ENCODE assay signal across 8 mouse cellular contexts in genomic region chr1:131134231-131134630, GRCm38 (mm10). TPM values are rescaled to one million over a fixed set of nuclear protein-coding genes. Genes with fewer than 3 reads are reported as not detected.
DNase-seq lines count a peak whose midpoint lies in the region; ATAC-seq and TF ChIP-seq lines count a peak whose summit lies in the region.
"Had no signal": no experiment of that assay in that cellular context is flagged by ENCODE, and none has a peak within 500 bp of the region (broad histone marks: within the 10 kb centered on the region; RNA-seq: fewer than 3 reads in every experiment).

No protein-coding gene starts in this region.

- peak overlapping the region; percentile 33; the same call in 1 of the 2 replicates for H3K4me3 ChIP-seq in testis, adult 2 months (ENCODE audit: control insufficient read depth, low read depth, low read length)
- no peak overlapping the region for H3K4me3 ChIP-seq in forebrain, postnatal 0 days (ENCODE audit: low read depth, low read length)
- no peak overlapping the region; the same call in 1 of the 2 replicates for H3K4me3 ChIP-seq in midbrain, embryonic 12.5 days

- peak; percentile 5; the same call in 1 of the 2 replicates for ATAC-seq in forebrain, postnatal 0 days
- no peak for ATAC-seq in midbrain, embryonic 12.5 days (ENCODE audit: low FRiP score, low read depth)

- no peak for TF ChIP-seq CTCF in testis, adult 2 months (IDR thresholded peaks at IDR 0.05; ENCODE audit: control insufficient read depth, insufficient read depth, insufficient replicate concordance, low read depth, low read length)
- no peak for TF ChIP-seq CTCF in forebrain, postnatal 0 days (IDR thresholded peaks at IDR 0.05; ENCODE audit: low read depth)

- peaks cover 8% of the 10 kb centered on the region for H3K4me1 ChIP-seq in testis, adult 2 months (ENCODE audit: control insufficient read depth, insufficient read depth, low read length)
- H3K4me1 ChIP-seq in forebrain, postnatal 0 days (ENCODE audit: insufficient read depth) = peaks cover 5% of the 10 kb centered on the region; the same call in 1 of the 2 replicates
- H3K4me1 ChIP-seq in midbrain, embryonic 12.5 days = peaks cover 37% of the 10 kb centered on the region

- no peak for DNase-seq in testis, postnatal 10 days (ENCODE audit: low spot score)
- peak; percentile 52 for DNase-seq in forebrain, postnatal 0 days
- no peak for DNase-seq in spleen, adult 12 weeks (ENCODE audit: low spot score)
- no peak for DNase-seq in gastrocnemius, postnatal 10 days
- no peak for DNase-seq in frontal cortex, postnatal 25 days (ENCODE audit: low spot score in 2 of 2)
- DNase-seq: kidney, postnatal 25 days had no signal

- no peaks in the 10 kb centered on the region for H3K27me3 ChIP-seq in testis, adult 2 months (ENCODE audit: control insufficient read depth, insufficient read depth, low read length)
- no peaks in the 10 kb centered on the region for H3K27me3 ChIP-seq in forebrain, postnatal 0 days (ENCODE audit: insufficient read depth, low read length)
- peaks cover 2% of the 10 kb centered on the region; the same call in 1 of the 2 replicates for H3K27me3 ChIP-seq in midbrain, embryonic 12.5 days

- no peak for TF ChIP-seq POLR2A in testis, adult 2 months (IDR thresholded peaks at IDR 0.05; ENCODE audit: control insufficient read depth, low read depth, low read length)

- no peaks in the 10 kb centered on the region for H3K9me3 ChIP-seq in forebrain, postnatal 0 days (ENCODE audit: low read length)
- no peaks in the 10 kb centered on the region for H3K9me3 ChIP-seq in midbrain, embryonic 12.5 days

- no peak overlapping the region for H3K9ac ChIP-seq in forebrain, postnatal 0 days
- no peak overlapping the region for H3K9ac ChIP-seq in midbrain, embryonic 12.5 days (replicated peaks)

- peak overlapping the region; percentile 73; the same call in 1 of the 2 replicates for H3K4me2 ChIP-seq in forebrain, postnatal 0 days (ENCODE audit: low read depth)
- H3K4me2 ChIP-seq in midbrain, embryonic 12.5 days (replicated peaks) = peak overlapping the region; percentile 6; the same call in 1 of the 2 replicates

- peaks cover 2% of the 10 kb centered on the region; the same call in 1 of the 2 replicates for H3K36me3 ChIP-seq in testis, adult 2 months (ENCODE audit: control insufficient read depth, insufficient read depth, low read length)
- peaks cover 16% of the 10 kb centered on the region for H3K36me3 ChIP-seq in forebrain, postnatal 0 days (ENCODE audit: insufficient read depth)
- peaks cover 26% of the 10 kb centered on the region for H3K36me3 ChIP-seq in midbrain, embryonic 12.5 days

- WGBS in forebrain, postnatal 0 days = 19% methylated on average over 6 of the region's 6 CpGs
- 34% methylated on average over 6 of the region's 6 CpGs for WGBS in midbrain, embryonic 12.5 days

- no peak overlapping the region for H3K27ac ChIP-seq in testis, adult 2 months (ENCODE audit: control insufficient read depth, insufficient read depth, low read depth, low read length)
- H3K27ac ChIP-seq in forebrain, postnatal 0 days (ENCODE audit: low read depth, low read length) = no peak overlapping the region
- 0 out of 2 replicates have a peak overlapping the region, but pooled peaks have one; percentile 26 for H3K27ac ChIP-seq in midbrain, embryonic 12.5 days (replicated peaks)

RNA-seq across cellular contexts. Expression of gene Dyrk3, which starts 3.9 kb away (rescaled TPM):
- 102 and 113 TPM in 2 replicates for polyA plus RNA-seq in testis, adult 2 months (2012; rRNA removed)
- total RNA-seq in forebrain, postnatal 0 days (2014; rRNA removed) = 14.3 and 16.9 TPM in 2 replicates
- polyA plus RNA-seq in forebrain, postnatal 0 days (2015; fragmentation: Nextera tagmentation; extraction: Ambion mirVana) = 17.7 and 19.1 TPM in 2 replicates
- 18.7 and 21.5 TPM in 2 replicates for polyA plus RNA-seq in midbrain, embryonic 12.5 days (2016; fragmentation: Nextera tagmentation; extraction: Ambion mirVana)
- total RNA-seq in gastrocnemius, postnatal 10 days (2021) = under 1 TPM; 0.12 to 0.14 TPM

RNA-seq across cellular contexts. Expression of gene Eif2d, which starts 18.8 kb away (rescaled TPM):
- polyA plus RNA-seq in testis, adult 2 months (2012; rRNA removed) = 18.1 and 18.4 TPM in 2 replicates
- total RNA-seq in forebrain, postnatal 0 days (2014; rRNA removed) = 38.5 and 41.6 TPM in 2 replicates
- 49.3 and 49.8 TPM in 2 replicates for polyA plus RNA-seq in forebrain, postnatal 0 days (2015; fragmentation: Nextera tagmentation; extraction: Ambion mirVana)
- polyA plus RNA-seq in midbrain, embryonic 12.5 days (2016; fragmentation: Nextera tagmentation; extraction: Ambion mirVana) = 50.9 and 54.4 TPM in 2 replicates
- total RNA-seq in gastrocnemius, postnatal 10 days (2021) = 10 to 100 TPM; 24.4 to 26.4 TPM

RNA-seq across cellular contexts. Expression of gene Mapkapk2, which starts 36.6 kb away (rescaled TPM):
- polyA plus RNA-seq in testis, adult 2 months (2012; rRNA removed) = 13.2 and 14.7 TPM in 2 replicates
- 47.9 and 57.3 TPM in 2 replicates for total RNA-seq in forebrain, postnatal 0 days (2014; rRNA removed)
- polyA plus RNA-seq in forebrain, postnatal 0 days (2015; fragmentation: Nextera tagmentation; extraction: Ambion mirVana) = 18.0 and 18.3 TPM in 2 replicates
- 69.5 and 76.4 TPM in 2 replicates for polyA plus RNA-seq in midbrain, embryonic 12.5 days (2016; fragmentation: Nextera tagmentation; extraction: Ambion mirVana)
- total RNA-seq in gastrocnemius, postnatal 10 days (2021) = 100 to 1,000 TPM; 171 to 177 TPM
